Mouse (Mus musculus) intestine, embryonic 15.5 days (tissue): ENCODE results near the gene Acad10. TPM values are rescaled to one million over a fixed set of nuclear protein-coding genes. Genes with fewer than 3 reads are reported as not detected.

Source experiments
- polyA plus RNA-seq: library from polyadenylated mRNA; unstranded; fragments of >200 nt; fragmentation: Nextera tagmentation; extraction: Ambion mirVana; gene quantifications from 2 replicates; pipeline ENCODE4 v1.2.1, GENCODE M21; 2015

Acad10 gene
- polyA plus RNA-seq, 1 experiment from 2014 or later: 4.6 TPM

Other genes starting within 250 kb of the Acad10 start
- gene Tmem116, start 208.6 kb downstream of the Acad10 start, polyA plus RNA-seq: 2.5 and 3.8 TPM in 2 replicates
- gene Erp29, start 208.0 kb downstream of the Acad10 start, polyA plus RNA-seq: 173 and 204 TPM in 2 replicates
- gene Adam1b, start 157.1 kb downstream of the Acad10 start, polyA plus RNA-seq: 0.08 TPM in 1 of 2 replicates, not detected in the other
- 0.77 and 1.2 TPM in 2 replicates for gene Adam1a, start 115.0 kb downstream of the Acad10 start, polyA plus RNA-seq
- not detected in 2 replicates for gene Gm42878, start 115.0 kb downstream of the Acad10 start, polyA plus RNA-seq
- 45.5 and 50.7 TPM in 2 replicates for gene Mapkapk5, start 114.6 kb downstream of the Acad10 start, polyA plus RNA-seq
- 189 and 193 TPM in 2 replicates for gene Aldh2, start 66.7 kb downstream of the Acad10 start, polyA plus RNA-seq
- gene Acad12, start 41.6 kb downstream of the Acad10 start, polyA plus RNA-seq: 2.9 and 3.1 TPM in 2 replicates
- gene Brap, start within 50 bp of the Acad10 start, polyA plus RNA-seq: 31.7 and 34.0 TPM in 2 replicates
- gene Atxn2, start 50.8 kb upstream of the Acad10 start, polyA plus RNA-seq: 56.7 and 59.0 TPM in 2 replicates
- 12.3 and 13.1 TPM in 2 replicates for gene Sh2b3, start 177.1 kb upstream of the Acad10 start, polyA plus RNA-seq
- 32.6 and 36.4 TPM in 2 replicates for gene Pheta1, start 188.5 kb upstream of the Acad10 start, polyA plus RNA-seq